Mouse (Mus musculus) bone marrow, adult 2 months (tissue): ENCODE data around the gene Trim59.

Experiments
- CTCF ChIP-seq: fragments of 200-500 bp; IDR thresholded peaks from 2 replicates; pipeline ENCODE4 v1.5.1; 2011; ENCODE audit warnings: low read length, control low read depth; ENCODE audit not compliant: control insufficient read depth, insufficient read depth
- POLR2A ChIP-seq: fragments of 200-500 bp; IDR thresholded peaks from 2 replicates; pipeline ENCODE4 v1.6.1; 2011; ENCODE audit warnings: low read depth, mild to moderate bottlenecking, control low read depth, low read length, borderline replicate concordance; ENCODE audit not compliant: control insufficient read depth

GRCm38 (mm10) chr3:69020764-69021163 lies 23.8 kb downstream of the Trim59 start:
- no peak for TF ChIP-seq POLR2A
- TF ChIP-seq CTCF: no peak
